In genomic region chr1:133618311-133618710, GRCm38 (mm10) we compare ENCODE assay signal across 18 mouse cellular contexts. TPM values are rescaled to one million over a fixed set of nuclear protein-coding genes. Genes with fewer than 3 reads are reported as not detected.
DNase-seq lines count a peak whose midpoint lies in the region; ATAC-seq lines count a peak whose summit lies in the region.
"Had no signal": no experiment of that assay in that cellular context is flagged by ENCODE, and none has a peak within 500 bp of the region (broad histone marks: within the 10 kb centered on the region; RNA-seq: fewer than 3 reads in every experiment).

No protein-coding gene starts in this region.

- H3K9me3 ChIP-seq in liver, embryonic 16.5 days (replicated peaks; ENCODE audit: control insufficient read depth, low read length) = no peaks in the 10 kb centered on the region
- H3K9me3 ChIP-seq: hindbrain, embryonic 15.5 days; kidney, embryonic 15.5 days; lung, embryonic 15.5 days had no signal

- H3K27ac ChIP-seq in liver, embryonic 16.5 days (ENCODE audit: low read length) = no peak overlapping the region
- H3K27ac ChIP-seq: hindbrain, embryonic 15.5 days; kidney, embryonic 15.5 days; lung, embryonic 15.5 days had no signal

- peak; percentile 86 for ATAC-seq in liver, embryonic 16.5 days (ENCODE audit: low read depth)

- no peak overlapping the region for H3K4me2 ChIP-seq in liver, embryonic 16.5 days (ENCODE audit: low read depth, low read length)
- H3K4me2 ChIP-seq: hindbrain, embryonic 15.5 days; kidney, embryonic 15.5 days; lung, embryonic 15.5 days had no signal

- H3K4me3 ChIP-seq in liver, embryonic 16.5 days (ENCODE audit: low read depth, low read length) = no peak overlapping the region
- H3K4me3 ChIP-seq: hindbrain, embryonic 15.5 days; kidney, embryonic 15.5 days; lung, embryonic 15.5 days had no signal

- peak; percentile 81 for DNase-seq in heart, adult 11 months
- DNase-seq in heart, postnatal 36 days = no peak
- peak; percentile 50 for DNase-seq in large intestine, adult 2 months (ENCODE audit: low read depth, low spot score)
- peak; percentile 52 for DNase-seq in yolk sac, embryonic 10.5 days (ENCODE audit: low spot score)
- DNase-seq in frontal cortex, adult 2 months (ENCODE audit: extremely low spot score in 1 of 2, low spot score in 1 of 2) = no peak
- no peak for DNase-seq in layer of hippocampus, adult 9-10 months (ENCODE audit: low spot score)
- DNase-seq in cerebellum, postnatal 10 days = no peak
- DNase-seq: adrenal gland, adult 8-10 months; cerebellum, adult 11-12 months; heart, postnatal 10 days; midbrain, embryonic 14.5 days had no signal

- no peak overlapping the region for H3K9ac ChIP-seq in liver, embryonic 16.5 days (ENCODE audit: low read depth, low read length)
- H3K9ac ChIP-seq: hindbrain, embryonic 15.5 days; kidney, embryonic 15.5 days; lung, embryonic 15.5 days had no signal

- intact Hi-C loops in heart, postnatal 36 days (cut with DNase I) = no loop called here

- peaks cover 19% of the 10 kb centered on the region for H3K36me3 ChIP-seq in liver, embryonic 16.5 days (ENCODE audit: control insufficient read depth, insufficient read depth)

- 22% methylated on average over 8 of the region's 8 CpGs for WGBS in large intestine, adult 2 months
- WGBS in liver, embryonic 16.5 days (ENCODE audit: insufficient replicate concordance) = 47% methylated on average over 8 of the region's 8 CpGs

- peaks cover 17% of the 10 kb centered on the region for H3K4me1 ChIP-seq in liver, embryonic 16.5 days (ENCODE audit: control insufficient read depth, low read depth, low read length)
- H3K4me1 ChIP-seq: hindbrain, embryonic 15.5 days; kidney, embryonic 15.5 days; lung, embryonic 15.5 days had no signal

- no peaks in the 10 kb centered on the region for H3K27me3 ChIP-seq in liver, embryonic 16.5 days (ENCODE audit: control insufficient read depth, insufficient read depth, low read depth, low read length)
- H3K27me3 ChIP-seq: hindbrain, embryonic 15.5 days; kidney, embryonic 15.5 days; lung, embryonic 15.5 days had no signal

RNA-seq across cellular contexts. Expression of gene Snrpe, which starts 8.2 kb away (rescaled TPM):
- total RNA-seq in heart, postnatal 36 days (2021) = 10 to 100 TPM; 72.0 to 79.2 TPM
- 54.1 and 59.6 TPM in 2 replicates for polyA plus RNA-seq in large intestine, adult 2 months (2012; rRNA removed)
- 275 and 323 TPM in 2 replicates for polyA plus RNA-seq in liver, embryonic 16.5 days (2015; fragmentation: Nextera tagmentation; extraction: Ambion mirVana)
- 116 and 124 TPM in 2 replicates for polyA plus RNA-seq in frontal cortex, adult 2 months (2012; rRNA removed)

RNA-seq across cellular contexts. Expression of gene Zbed6, which starts 42.4 kb away (rescaled TPM):
- 1 to 10 TPM; 2.8 to 5.0 TPM for total RNA-seq in heart, postnatal 36 days (2021)
- polyA plus RNA-seq in large intestine, adult 2 months (2012; rRNA removed) = 1.4 and 4.7 TPM in 2 replicates
- not detected in 2 replicates for polyA plus RNA-seq in liver, embryonic 16.5 days (2015; fragmentation: Nextera tagmentation; extraction: Ambion mirVana)
- polyA plus RNA-seq in frontal cortex, adult 2 months (2012; rRNA removed) = 3.7 TPM in 2 replicates
- polyA plus RNA-seq: embryonic facial prominence, embryonic 11.5 days; hindbrain, embryonic 15.5 days; kidney, embryonic 15.5 days; limb, embryonic 11.5 days; lung, embryonic 15.5 days; midbrain, embryonic 14.5 days; stomach, embryonic 14.5 days had no signal

RNA-seq across cellular contexts. Expression of gene Gm38394, which starts 42.8 kb away (rescaled TPM):
- total RNA-seq in heart, postnatal 36 days (2021) = 10 to 100 TPM; 17.8 to 18.4 TPM
- 1.0 and 3.0 TPM in 2 replicates for polyA plus RNA-seq in large intestine, adult 2 months (2012; rRNA removed)
- 1.4 TPM in 2 replicates for polyA plus RNA-seq in liver, embryonic 16.5 days (2015; fragmentation: Nextera tagmentation; extraction: Ambion mirVana)
- polyA plus RNA-seq in frontal cortex, adult 2 months (2012; rRNA removed) = 4.1 and 4.3 TPM in 2 replicates

Comparison
In these comparisons a context has a peak if more than half of its experiments do, and no peak if none do; other contexts are left out.
1. DNase-seq: peak in heart, adult 11 months (single experiment), large intestine, adult 2 months (single experiment) and yolk sac, embryonic 10.5 days (single experiment); none in heart, postnatal 36 days (0 of 2), frontal cortex, adult 2 months (0 of 2), layer of hippocampus, adult 9-10 months (single experiment) and cerebellum, postnatal 10 days (0 of 2).